Mouse (Mus musculus) intestine, embryonic 15.5 days (tissue): Measurements from ENCODE around the gene Ssh3. TPM values are rescaled to one million over a fixed set of nuclear protein-coding genes. Genes with fewer than 3 reads are reported as not detected.
"Not testable (repeated sequence)": the region's sequence is repeated elsewhere in the genome, so short reads cannot be mapped to it uniquely, and the experiment has no call there.

Experiments
- ATAC-seq: fragments of 200-750 bp; cut with Nextera tagmentation; 2 replicates; pipeline ENCODE4 v1.8.0; 2017; ENCODE audit warnings: moderate TSS enrichment, moderate library complexity
- H3K27ac ChIP-seq: fragments of 300-500 bp; sonication (generic); 2 replicates; pipeline ENCODE4 v1.5.1; 2015; ENCODE audit warnings: mild to moderate bottlenecking, inconsistent platforms
- H3K27me3 ChIP-seq: fragments of 300-500 bp; sonication (generic); replicated peaks from 2 replicates; pipeline ENCODE4 v1.6.1; 2015; ENCODE audit warnings: inconsistent platforms
- H3K36me3 ChIP-seq: fragments of 300-500 bp; sonication (generic); 2 replicates; pipeline ENCODE4 v1.6.1; 2015; ENCODE audit warnings: inconsistent platforms
- H3K4me1 ChIP-seq: fragments of 300-500 bp; sonication (generic); replicated peaks from 2 replicates; pipeline ENCODE4 v1.6.1; 2015; ENCODE audit warnings: inconsistent platforms
- H3K4me2 ChIP-seq: fragments of 300-500 bp; sonication (generic); replicated peaks from 2 replicates; pipeline ENCODE4 v1.6.1; 2015; ENCODE audit warnings: mild to moderate bottlenecking, inconsistent platforms
- H3K4me3 ChIP-seq: fragments of 300-500 bp; sonication (generic); replicated peaks from 2 replicates; pipeline ENCODE4 v1.5.1; 2015; ENCODE audit warnings: inconsistent platforms
- H3K9ac ChIP-seq: fragments of 300-500 bp; sonication (generic); 2 replicates; pipeline ENCODE4 v1.6.1; 2015; ENCODE audit warnings: inconsistent platforms
- H3K9me3 ChIP-seq: fragments of 300-500 bp; sonication (generic); 2 replicates; pipeline ENCODE4 v1.6.1; 2016; ENCODE audit warnings: inconsistent platforms
- WGBS: fragments of 180-500 bp; shearing (Covaris S2); methylation state at CpG from one replicate; pipeline ENCODE4 v1.1.7; 2015; 5-methylcytosine and 5-hydroxymethylcytosine counted together
- polyA plus RNA-seq: library from polyadenylated mRNA; unstranded; fragments of >200 nt; fragmentation: Nextera tagmentation; extraction: Ambion mirVana; gene quantifications from 2 replicates; pipeline ENCODE4 v1.2.1, GENCODE M21; 2015

Ssh3 gene
- polyA plus RNA-seq, 1 experiment from 2014 or later: 22.2 TPM

DNA sequence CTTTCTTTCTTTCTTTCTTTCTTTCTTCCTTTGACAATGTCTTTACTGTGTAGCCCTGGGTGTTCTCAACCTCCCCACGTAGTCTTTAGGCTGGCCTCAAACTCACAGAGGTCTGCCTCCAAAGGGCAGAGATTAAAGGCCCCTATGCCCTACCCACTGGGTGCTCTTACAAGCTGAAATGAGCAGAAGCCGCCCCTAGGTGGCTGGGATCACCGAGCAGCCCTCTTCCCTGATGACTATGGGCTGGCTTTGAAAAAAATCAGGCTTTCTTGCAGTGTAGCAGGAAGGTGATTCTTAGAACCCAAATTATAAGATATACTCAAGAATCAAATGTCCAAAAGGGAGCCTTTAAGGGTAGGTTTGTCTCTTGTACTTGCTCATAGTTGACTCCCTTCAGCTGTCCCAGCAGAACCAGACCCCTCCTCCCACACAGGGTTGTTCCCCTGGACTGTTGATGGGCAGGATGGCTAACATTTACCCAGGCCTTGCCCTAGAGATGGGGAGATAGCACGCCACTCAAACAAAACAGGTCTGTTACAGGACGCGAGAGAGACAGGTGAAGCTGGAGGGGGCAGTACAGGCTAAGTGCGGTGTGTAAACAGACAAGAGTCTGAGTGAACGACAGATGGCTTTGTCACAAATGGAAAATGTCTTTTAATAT lies 7.8 kb downstream of the Ssh3 start:
- H3K9me3 ChIP-seq: no peaks in the 10 kb centered on the region
- ATAC-seq: no peak

DNA sequence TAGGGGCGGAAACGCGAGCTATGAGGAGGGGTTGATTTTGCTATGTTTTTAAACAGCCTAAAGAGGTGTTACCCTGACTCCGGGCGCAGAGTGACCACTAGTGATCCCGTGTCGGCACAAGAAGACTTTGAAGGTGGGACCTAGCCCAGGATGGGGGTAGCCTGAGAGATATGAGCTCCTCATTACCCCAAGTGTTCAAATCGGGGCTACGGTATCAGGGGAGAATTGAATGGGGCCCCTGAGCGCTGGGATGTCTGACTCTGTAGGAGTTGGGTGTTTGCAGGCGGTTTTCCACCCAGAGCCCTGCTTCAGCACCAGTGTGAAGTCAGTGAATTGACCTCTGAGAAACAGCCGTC lies 11.1 kb downstream of the Ssh3 start:
- ATAC-seq: peak; percentile 50; the same call in 1 of the 2 replicates
- no peak overlapping the region for H3K27ac ChIP-seq
- H3K4me1 ChIP-seq: peaks cover 5% of the 10 kb centered on the region
- peak overlapping the region; percentile 81 for H3K4me2 ChIP-seq
- H3K36me3 ChIP-seq: no peaks in the 10 kb centered on the region
- peak overlapping the region; percentile 50 for H3K9ac ChIP-seq
- 20% methylated on average over 12 of the region's 12 CpGs for WGBS
- no peaks in the 10 kb centered on the region for H3K27me3 ChIP-seq
- peak overlapping the region; percentile 52 for H3K4me3 ChIP-seq
- H3K9me3 ChIP-seq: no peaks in the 10 kb centered on the region

More for the DNA sequence above, 7.8 kb downstream of the Ssh3 start:
- 46% methylated on average over 8 of the region's 8 CpGs for WGBS
- Histone ChIP-seq H3K27me3 (no peaks in the 10 kb centered on the region), H3K36me3 (peaks cover 4% of the 10 kb centered on the region; the same call in 1 of the 2 replicates), H3K4me2 (no peak overlapping the region), H3K9ac (no peak overlapping the region), H3K4me3 (no peak overlapping the region), H3K27ac (no peak overlapping the region), H3K4me1 (peaks cover 11% of the 10 kb centered on the region)

DNA sequence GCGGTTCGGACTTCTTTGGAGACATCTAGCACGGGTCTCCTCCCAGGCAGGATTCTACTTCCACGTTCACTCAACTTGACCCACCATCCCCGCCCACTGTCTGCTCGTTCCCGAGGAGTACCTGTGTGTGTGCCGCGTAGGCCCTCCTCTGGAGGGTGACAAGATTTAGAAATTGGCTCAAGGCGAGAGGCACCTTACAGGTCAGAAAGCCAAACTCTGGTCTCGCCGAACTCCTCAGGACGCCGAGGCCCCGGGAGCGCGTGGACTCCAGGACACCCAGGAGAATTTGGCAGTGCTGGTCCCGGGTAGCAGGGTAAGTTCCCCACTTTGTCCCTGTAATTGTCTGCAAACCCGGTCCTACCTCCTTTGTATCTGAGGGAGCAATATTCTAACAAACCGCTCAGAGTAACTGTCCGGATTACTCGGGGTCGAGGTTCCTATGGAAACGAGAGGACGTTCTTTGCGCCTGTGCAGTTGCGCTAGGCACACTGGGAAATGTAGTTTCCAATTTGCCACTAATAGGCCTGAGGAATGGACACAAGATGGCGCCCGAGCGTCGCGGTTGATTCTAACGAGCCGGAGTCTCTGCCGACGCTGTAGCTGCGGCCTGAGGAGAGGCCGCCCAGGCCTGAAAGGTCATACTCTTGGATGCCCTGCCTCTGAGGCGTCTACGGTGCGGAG lies 11.6 kb downstream of the Ssh3 start:
- H3K36me3 ChIP-seq: no peaks in the 10 kb centered on the region
- ATAC-seq: peak; percentile 90
- peak overlapping the region; percentile 52 for H3K4me3 ChIP-seq
- no peaks in the 10 kb centered on the region for H3K9me3 ChIP-seq
- WGBS: under 1% methylated on average over 41 of the region's 41 CpGs
- H3K4me1 ChIP-seq: peaks cover 5% of the 10 kb centered on the region
- H3K27me3 ChIP-seq: no peaks in the 10 kb centered on the region
- no peak overlapping the region for H3K27ac ChIP-seq
- peak overlapping the region; percentile 50 for H3K9ac ChIP-seq
- peak overlapping the region; percentile 81 for H3K4me2 ChIP-seq

DNA sequence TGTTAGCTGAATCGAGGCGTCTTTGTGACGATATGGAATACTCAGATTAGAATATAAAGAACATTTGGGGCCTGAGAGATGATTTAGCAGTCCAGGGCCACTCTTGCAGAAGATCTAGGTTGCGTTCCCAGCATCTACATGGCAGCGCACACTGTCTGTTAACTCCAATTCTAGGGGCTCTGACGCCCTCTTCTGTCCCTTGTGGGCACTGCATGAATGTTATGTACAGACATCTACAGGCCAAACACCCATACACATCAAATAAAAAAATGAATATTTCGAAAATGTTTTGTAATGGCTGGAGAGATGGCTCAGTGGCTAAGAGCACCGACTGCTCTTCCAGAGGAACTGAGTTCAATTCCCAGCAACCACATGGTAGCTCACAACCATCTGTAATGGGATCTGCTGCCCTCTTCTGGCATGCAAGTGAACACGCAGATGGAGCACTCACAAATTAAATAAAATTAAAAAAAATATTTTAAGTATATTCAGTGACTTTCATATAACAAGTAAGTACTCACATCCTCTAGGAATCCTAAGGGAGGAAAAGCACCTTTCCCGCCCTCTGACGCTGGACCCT lies 13.3 kb downstream of the Ssh3 start:
- Histone ChIP-seq H3K4me3 (no peak overlapping the region), H3K4me2 (no peak overlapping the region), H3K36me3 (no peaks in the 10 kb centered on the region), H3K27me3 (no peaks in the 10 kb centered on the region), H3K4me1 (peaks cover 5% of the 10 kb centered on the region), H3K27ac (no peak overlapping the region), H3K9ac (no peak overlapping the region), H3K9me3 (no peaks in the 10 kb centered on the region)
- WGBS: 79% methylated on average over 11 of the region's 11 CpGs
- ATAC-seq: no peak

DNA sequence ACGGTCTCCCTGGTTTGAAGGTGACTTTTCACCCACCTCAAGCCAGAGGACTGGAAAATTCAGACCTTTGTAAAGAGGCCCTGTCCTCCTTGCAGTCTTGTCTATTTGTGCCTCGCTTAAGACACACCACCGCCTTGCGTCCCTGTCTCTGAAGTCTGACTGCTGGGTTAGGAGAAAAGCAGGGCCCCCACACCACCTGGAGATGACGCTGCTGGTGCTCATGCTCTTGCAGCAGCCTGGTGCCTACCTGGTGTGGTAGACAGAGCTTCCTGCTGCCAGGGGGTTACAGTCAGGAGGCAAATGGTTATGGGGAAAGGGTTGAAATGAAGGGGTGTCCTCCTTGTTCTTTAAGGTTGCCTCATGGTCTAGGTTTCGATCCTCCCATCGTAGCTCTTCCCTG lies 14.8 kb downstream of the Ssh3 start:
- Histone ChIP-seq H3K4me1 (peaks cover 5% of the 10 kb centered on the region), H3K9me3 (no peaks in the 10 kb centered on the region), H3K27ac (no peak overlapping the region), H3K9ac (no peak overlapping the region), H3K4me3 (no peak overlapping the region), H3K36me3 (no peaks in the 10 kb centered on the region), H3K27me3 (no peaks in the 10 kb centered on the region), H3K4me2 (no peak overlapping the region)
- ATAC-seq: no peak
- 90% methylated on average over 7 of the region's 7 CpGs for WGBS

- not testable (repeated sequence) for H3K9me3 ChIP-seq, H3K4me1 ChIP-seq, H3K4me3 ChIP-seq, H3K4me2 ChIP-seq, H3K27ac ChIP-seq, H3K27me3 ChIP-seq, H3K9ac ChIP-seq, H3K36me3 ChIP-seq
- peak; percentile 55; the same call in 1 of the 2 replicates for ATAC-seq
- 34% methylated on average over 1 of the region's 1 CpGs for WGBS
Observed at GRCm38 (mm10) chr19:4248683-4249082, 20.3 kb downstream of the Ssh3 start.

- ATAC-seq: no peak
- H3K9ac ChIP-seq: no peak overlapping the region
- H3K4me1 ChIP-seq: no peaks in the 10 kb centered on the region
- no peaks in the 10 kb centered on the region for H3K27me3 ChIP-seq
- 50% methylated on average over 1 of the region's 1 CpGs for WGBS
- H3K9me3 ChIP-seq: no peaks in the 10 kb centered on the region
- no peak overlapping the region for H3K4me2 ChIP-seq
- no peak overlapping the region for H3K4me3 ChIP-seq
- H3K27ac ChIP-seq: no peak overlapping the region
- H3K36me3 ChIP-seq: no peaks in the 10 kb centered on the region
Observed at GRCm38 (mm10) chr19:4247010-4247409, 22.0 kb downstream of the Ssh3 start.

GRCm38 (mm10) chr19:4244775-4245174 lies 24.2 kb downstream of the Ssh3 start:
- H3K27me3 ChIP-seq: no peaks in the 10 kb centered on the region

DNA sequence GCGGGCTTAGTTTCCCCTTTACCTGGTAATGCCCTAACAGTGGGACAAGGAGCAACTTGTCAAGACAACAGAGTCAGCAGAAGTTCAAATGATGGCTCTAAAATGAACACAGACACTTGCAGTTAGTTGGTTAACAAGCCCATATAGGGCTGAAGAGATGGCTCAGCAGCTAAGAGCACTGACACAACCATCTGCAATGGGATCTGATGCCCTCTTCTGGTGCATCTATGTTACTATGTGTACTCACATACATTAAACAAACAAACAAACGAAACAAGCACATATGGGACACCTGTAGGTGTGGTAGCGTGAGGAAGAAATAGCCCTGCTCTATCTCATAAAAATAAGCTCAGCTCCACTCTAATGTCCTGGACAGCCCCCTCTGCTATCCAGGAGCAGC lies 26.6 kb downstream of the Ssh3 start:
- no peak for ATAC-seq
- no peaks in the 10 kb centered on the region for H3K27me3 ChIP-seq
- no peak overlapping the region for H3K9ac ChIP-seq
- H3K27ac ChIP-seq: no peak overlapping the region
- no peak overlapping the region for H3K4me3 ChIP-seq
- H3K4me1 ChIP-seq: no peaks in the 10 kb centered on the region
- H3K4me2 ChIP-seq: no peak overlapping the region
- H3K9me3 ChIP-seq: no peaks in the 10 kb centered on the region
- H3K36me3 ChIP-seq: no peaks in the 10 kb centered on the region
- WGBS: 62% methylated on average over 3 of the region's 3 CpGs

More at GRCm38 (mm10) chr19:4244775-4245174, 24.2 kb downstream of the Ssh3 start:
- no peaks in the 10 kb centered on the region for H3K36me3 ChIP-seq
- H3K9ac ChIP-seq: no peak overlapping the region
- no peak overlapping the region for H3K4me2 ChIP-seq
- H3K9me3 ChIP-seq: no peaks in the 10 kb centered on the region
- 77% methylated on average over 6 of the region's 6 CpGs for WGBS
- H3K4me1 ChIP-seq: no peaks in the 10 kb centered on the region
- ATAC-seq: no peak
- H3K4me3 ChIP-seq: no peak overlapping the region
- no peak overlapping the region for H3K27ac ChIP-seq

DNA sequence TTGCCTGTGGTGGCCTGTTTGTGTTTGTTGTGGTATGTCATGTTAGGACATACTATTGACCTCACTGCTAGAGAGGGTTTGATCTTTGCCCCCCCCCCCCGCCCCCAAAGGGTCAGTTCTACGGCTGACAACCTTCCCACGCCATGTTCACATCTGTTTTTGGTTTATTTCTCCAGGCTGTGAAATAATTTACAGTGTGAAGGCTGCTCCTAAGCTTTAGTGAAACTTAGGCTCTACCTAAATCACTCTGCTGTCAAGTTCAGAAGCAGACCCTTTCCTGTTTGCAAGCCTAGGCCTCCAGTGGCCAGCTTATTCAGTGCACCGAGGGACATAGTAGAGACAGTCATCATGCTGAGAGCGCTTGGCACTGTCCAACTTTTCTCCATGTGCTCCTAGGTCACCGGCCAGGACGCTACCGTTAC lies 28.7 kb downstream of the Ssh3 start:
- ATAC-seq: no peak
- H3K27me3 ChIP-seq: no peaks in the 10 kb centered on the region
- no peaks in the 10 kb centered on the region for H3K4me1 ChIP-seq
- H3K4me3 ChIP-seq: no peak overlapping the region
- H3K27ac ChIP-seq: no peak overlapping the region
- 55% methylated on average over 8 of the region's 8 CpGs for WGBS
- H3K36me3 ChIP-seq: no peaks in the 10 kb centered on the region
- no peak overlapping the region for H3K9ac ChIP-seq
- no peaks in the 10 kb centered on the region for H3K9me3 ChIP-seq
- H3K4me2 ChIP-seq: no peak overlapping the region

DNA sequence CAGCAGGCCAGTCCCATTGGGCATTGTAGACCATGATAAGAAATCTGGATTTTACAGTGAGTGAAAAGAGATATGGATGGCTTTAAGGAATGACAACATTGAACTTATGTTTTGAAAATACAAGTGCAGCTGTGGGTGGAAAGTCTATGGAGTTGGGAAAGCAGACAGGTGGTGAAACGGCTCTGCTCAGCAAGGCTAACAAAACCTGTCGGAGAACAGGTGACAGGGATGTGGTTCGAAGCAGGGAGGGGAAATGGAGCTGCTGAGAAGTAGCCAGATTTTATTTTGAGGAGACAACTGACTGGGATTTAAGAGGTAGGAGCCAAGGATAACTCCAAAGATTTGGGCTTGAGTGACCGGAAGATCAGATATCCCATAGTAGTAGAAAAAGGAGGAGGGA lies 34.4 kb downstream of the Ssh3 start:
- H3K4me3 ChIP-seq: no peak overlapping the region
- H3K27ac ChIP-seq: no peak overlapping the region

GRCm38 (mm10) chr19:4232651-4233050 lies 36.3 kb downstream of the Ssh3 start:
- Histone ChIP-seq H3K4me2 (peak overlapping the region; percentile 81), H3K27me3 (no peaks in the 10 kb centered on the region), H3K4me1 (peaks cover 31% of the 10 kb centered on the region), H3K9ac (no peak overlapping the region), H3K4me3 (no peak overlapping the region), H3K36me3 (no peaks in the 10 kb centered on the region), H3K27ac (no peak overlapping the region), H3K9me3 (no peaks in the 10 kb centered on the region)
- ATAC-seq: no peak
- WGBS: 86% methylated on average over 7 of the region's 7 CpGs

More for the DNA sequence above, 34.4 kb downstream of the Ssh3 start:
- H3K36me3 ChIP-seq: no peaks in the 10 kb centered on the region
- no peak for ATAC-seq
- H3K4me1 ChIP-seq: peaks cover 23% of the 10 kb centered on the region
- H3K9ac ChIP-seq: no peak overlapping the region
- WGBS: 74% methylated on average over 4 of the region's 4 CpGs
- no peaks in the 10 kb centered on the region for H3K27me3 ChIP-seq
- H3K9me3 ChIP-seq: no peaks in the 10 kb centered on the region
- no peak overlapping the region for H3K4me2 ChIP-seq
